Mouse (Mus musculus) small intestine, adult 2 months (tissue): Measurements from ENCODE around the gene Stx8. TPM values are rescaled to one million over a fixed set of nuclear protein-coding genes. Genes with fewer than 3 reads are reported as not detected.

Experiments used
- H3K27ac ChIP-seq: fragments of 200-500 bp; 2 replicates; pipeline ENCODE4 v1.5.1; 2012; ENCODE audit warnings: low read depth, low read length, control low read depth, inconsistent platforms; ENCODE audit not compliant: insufficient read depth
- H3K27me3 ChIP-seq: fragments of 200-500 bp; 2 replicates; pipeline ENCODE4 v1.6.1; 2012; ENCODE audit warnings: mild to moderate bottlenecking, moderate library complexity, low read length, inconsistent platforms; ENCODE audit not compliant: control insufficient read depth, insufficient read depth
- H3K36me3 ChIP-seq: fragments of 200-500 bp; 2 replicates; pipeline ENCODE4 v1.6.1; 2012; ENCODE audit warnings: mild to moderate bottlenecking, low read length, control low read depth, inconsistent platforms; ENCODE audit not compliant: control insufficient read depth, insufficient read depth
- H3K4me1 ChIP-seq: fragments of 200-500 bp; 2 replicates; pipeline ENCODE4 v1.6.1; 2012; ENCODE audit warnings: low read length, inconsistent platforms, mixed read lengths; ENCODE audit not compliant: control insufficient read depth, insufficient read depth, insufficient read length
- H3K4me3 ChIP-seq: fragments of 200-500 bp; 2 replicates; pipeline ENCODE4 v1.5.1; 2012; ENCODE audit warnings: low read depth, mild to moderate bottlenecking, control low read depth, inconsistent platforms, low read length, moderate library complexity
- CTCF ChIP-seq: fragments of 200-500 bp; IDR thresholded peaks from 2 replicates; pipeline ENCODE4 v1.5.1; 2012; ENCODE audit warnings: low read depth, mild to moderate bottlenecking, control low read depth, inconsistent platforms, low read length, moderate library complexity, mixed read lengths; ENCODE audit not compliant: insufficient replicate concordance, insufficient read length; ENCODE audit errors: extremely low read depth
- POLR2A ChIP-seq: fragments of 200-500 bp; IDR thresholded peaks from 2 replicates; pipeline ENCODE4 v1.6.1; 2012; ENCODE audit warnings: low read depth, mild to moderate bottlenecking, control low read depth, inconsistent platforms, low read length, moderate library complexity
- WGBS: fragments of 180-500 bp; shearing (Covaris S2); methylation state at CpG from one replicate; pipeline ENCODE4 v1.1.7; 2018; 5-methylcytosine and 5-hydroxymethylcytosine counted together
- polyA plus RNA-seq: library from polyadenylated mRNA; depleted of rRNA; stranded (reverse); fragments of >200 nt; gene quantifications from 2 replicates; pipeline ENCODE4 v1.2.3, GENCODE M21; 2012

Gene Stx8
- polyA plus RNA-seq, 1 experiment: 2.4 TPM

DNA sequence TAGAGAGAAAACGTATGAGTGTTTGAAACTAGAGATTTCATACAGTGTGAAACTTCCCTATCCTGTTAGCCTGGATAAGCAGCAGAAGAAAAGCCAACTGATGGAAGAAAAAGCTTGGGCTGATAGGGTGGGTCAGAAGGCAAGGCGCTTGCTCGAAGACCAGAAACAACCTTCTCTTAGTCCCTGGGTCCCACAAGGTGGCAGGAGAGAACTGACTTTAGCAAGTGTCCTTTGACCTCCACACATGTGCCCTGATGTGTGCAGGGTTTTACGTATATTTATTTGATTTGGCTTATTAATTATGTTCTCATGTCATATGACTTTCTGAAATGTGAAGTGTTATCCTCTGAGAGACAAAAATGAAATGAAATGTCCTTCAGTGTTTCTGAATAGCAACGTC is 60.6 kb downstream of the Stx8 start:
- Histone ChIP-seq H3K27me3 (no peaks in the 10 kb centered on the region), H3K4me1 (peaks cover 5% of the 10 kb centered on the region; the same call in 1 of the 2 replicates), H3K4me3 (no peak overlapping the region), H3K36me3 (peaks cover 3% of the 10 kb centered on the region; the same call in 1 of the 2 replicates), H3K27ac (no peak overlapping the region)
- 83% methylated on average over 5 of the region's 5 CpGs for WGBS
- no peak for TF ChIP-seq POLR2A

DNA sequence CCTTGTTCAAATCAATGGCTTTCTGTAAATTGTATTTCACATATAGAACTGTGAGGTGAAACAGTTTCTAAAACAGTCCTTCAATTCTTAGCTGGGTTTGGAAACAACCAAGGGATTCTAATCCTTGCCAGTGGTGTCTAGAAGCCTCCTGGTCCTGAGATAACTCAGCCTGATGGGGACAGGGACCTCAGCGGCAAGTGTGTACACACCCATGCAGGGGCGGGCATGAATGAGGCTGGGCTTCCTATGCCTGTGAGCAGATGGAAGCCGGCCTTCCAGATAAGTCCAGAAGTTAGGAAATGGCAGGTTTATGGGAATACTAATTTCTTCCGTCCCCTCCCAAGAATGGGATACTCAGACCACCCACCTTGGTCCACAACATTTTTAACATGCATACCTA is 63.1 kb downstream of the Stx8 start:
- Histone ChIP-seq H3K4me3 (no peak overlapping the region), H3K27ac (no peak overlapping the region), H3K36me3 (no peaks in the 10 kb centered on the region), H3K4me1 (peaks cover 25% of the 10 kb centered on the region; the same call in 1 of the 2 replicates), H3K27me3 (no peaks in the 10 kb centered on the region)
- 66% methylated on average over 4 of the region's 4 CpGs for WGBS
- no peak for TF ChIP-seq CTCF

GRCm38 (mm10) chr11:68029871-68030270 is 63.9 kb downstream of the Stx8 start:
- Histone ChIP-seq H3K27me3 (no peaks in the 10 kb centered on the region), H3K27ac (no peak overlapping the region), H3K4me1 (peaks cover 30% of the 10 kb centered on the region), H3K4me3 (no peak overlapping the region), H3K36me3 (no peaks in the 10 kb centered on the region)
- TF ChIP-seq POLR2A (no peak), CTCF (no peak)
- 76% methylated on average over 3 of the region's 3 CpGs for WGBS

DNA sequence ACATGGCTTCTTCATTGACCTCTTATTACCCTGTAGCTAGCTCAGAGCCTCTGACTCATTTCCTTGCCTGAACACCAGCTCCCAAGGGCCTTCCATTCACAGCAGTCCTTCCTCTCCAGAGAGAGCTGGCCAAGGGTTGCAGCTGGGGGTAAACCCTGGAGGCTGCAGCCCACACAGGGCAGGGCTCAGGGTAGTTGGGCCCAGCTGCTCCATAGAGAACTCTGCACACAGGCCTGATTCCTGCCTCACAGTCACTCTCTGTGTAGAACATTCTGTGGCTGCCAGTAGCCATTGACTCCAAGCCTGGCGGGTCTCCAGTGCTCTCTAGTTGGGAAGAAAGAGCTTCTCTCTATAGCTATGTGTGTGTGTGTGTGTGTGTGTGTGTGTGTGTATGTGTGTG is 64.8 kb downstream of the Stx8 start:
- H3K27ac ChIP-seq: no peak overlapping the region
- WGBS: 81% methylated on average over 1 of the region's 1 CpGs
- peaks cover 34% of the 10 kb centered on the region for H3K4me1 ChIP-seq
- no peaks in the 10 kb centered on the region for H3K36me3 ChIP-seq
- H3K4me3 ChIP-seq: no peak overlapping the region
- no peaks in the 10 kb centered on the region for H3K27me3 ChIP-seq
- TF ChIP-seq CTCF (no peak), POLR2A (no peak)

GRCm38 (mm10) chr11:68032448-68032847 is 66.5 kb downstream of the Stx8 start:
- TF ChIP-seq CTCF: no peak
- TF ChIP-seq POLR2A: no peak

GRCm38 (mm10) chr11:68033331-68033926 is 67.4 kb downstream of the Stx8 start:
- no peaks in the 10 kb centered on the region for H3K36me3 ChIP-seq
- H3K27me3 ChIP-seq: no peaks in the 10 kb centered on the region
- no peak overlapping the region for H3K4me3 ChIP-seq
- TF ChIP-seq POLR2A: no peak
- no peak for TF ChIP-seq CTCF
- H3K4me1 ChIP-seq: peaks cover 37% of the 10 kb centered on the region
- 35% methylated on average over 11 of the region's 11 CpGs for whole genome bisulfite sequencing
- H3K27ac ChIP-seq: peak overlapping the region; percentile 8; the same call in 1 of the 2 replicates

More at GRCm38 (mm10) chr11:68032448-68032847, 66.5 kb downstream of the Stx8 start:
- H3K36me3 ChIP-seq: no peaks in the 10 kb centered on the region
- H3K27ac ChIP-seq: peak overlapping the region; percentile 58
- WGBS: 46% methylated on average over 2 of the region's 2 CpGs
- H3K4me3 ChIP-seq: no peak overlapping the region
- no peaks in the 10 kb centered on the region for H3K27me3 ChIP-seq
- peaks cover 37% of the 10 kb centered on the region for H3K4me1 ChIP-seq

GRCm38 (mm10) chr11:68034422-68034821 is 68.4 kb downstream of the Stx8 start:
- WGBS: 31% methylated on average over 5 of the region's 5 CpGs
- Histone ChIP-seq H3K4me3 (no peak overlapping the region), H3K27ac (peak overlapping the region; percentile 46; the same call in 1 of the 2 replicates), H3K36me3 (no peaks in the 10 kb centered on the region), H3K27me3 (no peaks in the 10 kb centered on the region), H3K4me1 (peaks cover 37% of the 10 kb centered on the region)
- TF ChIP-seq CTCF (no peak), POLR2A (no peak)
